Mouse (Mus musculus) hindbrain, embryonic 13.5 days (tissue): ENCODE data around the gene Tbxas1. TPM values are rescaled to one million over a fixed set of nuclear protein-coding genes. Genes with fewer than 3 reads are reported as not detected.

Experiments
- ATAC-seq: fragments of 200-750 bp; cut with Nextera tagmentation; 2 replicates; pipeline ENCODE4 v1.8.0; 2017; ENCODE audit warnings: moderate TSS enrichment; ENCODE audit not compliant: low FRiP score
- H3K27ac ChIP-seq: fragments of 300-500 bp; sonication (generic); 2 replicates; pipeline ENCODE4 v1.5.1; 2015; ENCODE audit warnings: inconsistent platforms, mild to moderate bottlenecking, moderate library complexity
- H3K27me3 ChIP-seq: fragments of 300-500 bp; sonication (generic); 2 replicates; pipeline ENCODE4 v1.6.1; 2015; ENCODE audit warnings: mild to moderate bottlenecking, inconsistent platforms
- H3K36me3 ChIP-seq: fragments of 300-500 bp; sonication (generic); 2 replicates; pipeline ENCODE4 v1.6.1; 2015; ENCODE audit warnings: mild to moderate bottlenecking, inconsistent platforms
- H3K4me1 ChIP-seq: fragments of 300-500 bp; sonication (generic); replicated peaks from 2 replicates; pipeline ENCODE4 v1.6.1; 2015; ENCODE audit warnings: inconsistent platforms
- H3K4me2 ChIP-seq: fragments of 300-500 bp; sonication (generic); 2 replicates; pipeline ENCODE4 v1.6.1; 2015; ENCODE audit warnings: inconsistent platforms, mild to moderate bottlenecking, moderate library complexity
- H3K4me3 ChIP-seq: fragments of 300-500 bp; sonication (generic); 2 replicates; pipeline ENCODE4 v1.5.1; 2015; ENCODE audit warnings: mild to moderate bottlenecking, inconsistent platforms
- H3K9ac ChIP-seq: fragments of 300-500 bp; sonication (generic); 2 replicates; pipeline ENCODE4 v1.6.1; 2015; ENCODE audit warnings: mild to moderate bottlenecking, inconsistent platforms
- H3K9me3 ChIP-seq: fragments of 300-500 bp; sonication (generic); 2 replicates; pipeline ENCODE4 v1.6.1; 2016; ENCODE audit warnings: inconsistent platforms
- WGBS: fragments of 180-500 bp; shearing (Covaris S2); methylation state at CpG from one replicate; pipeline ENCODE4 v1.1.7; 2015; 5-methylcytosine and 5-hydroxymethylcytosine counted together
- polyA plus RNA-seq: library from polyadenylated mRNA; unstranded; fragments of >200 nt; fragmentation: Nextera tagmentation; extraction: Ambion mirVana; gene quantifications from 2 replicates; pipeline ENCODE4 v1.2.1, GENCODE M21; 2015

Tbxas1 gene
- polyA plus RNA-seq, 1 experiment from 2014 or later, result 2.7 TPM

GRCm38 (mm10) chr6:39003126-39003525, 127.9 kb downstream of the Tbxas1 start:
- 80% methylated on average over 7 of the region's 7 CpGs for WGBS
- Histone ChIP-seq H3K27me3 (no peaks in the 10 kb centered on the region), H3K4me1 (peaks cover 29% of the 10 kb centered on the region), H3K9me3 (no peaks in the 10 kb centered on the region), H3K36me3 (no peaks in the 10 kb centered on the region), H3K27ac (no peak overlapping the region), H3K9ac (no peak overlapping the region), H3K4me3 (no peak overlapping the region), H3K4me2 (no peak overlapping the region)
- no peak for ATAC-seq

DNA sequence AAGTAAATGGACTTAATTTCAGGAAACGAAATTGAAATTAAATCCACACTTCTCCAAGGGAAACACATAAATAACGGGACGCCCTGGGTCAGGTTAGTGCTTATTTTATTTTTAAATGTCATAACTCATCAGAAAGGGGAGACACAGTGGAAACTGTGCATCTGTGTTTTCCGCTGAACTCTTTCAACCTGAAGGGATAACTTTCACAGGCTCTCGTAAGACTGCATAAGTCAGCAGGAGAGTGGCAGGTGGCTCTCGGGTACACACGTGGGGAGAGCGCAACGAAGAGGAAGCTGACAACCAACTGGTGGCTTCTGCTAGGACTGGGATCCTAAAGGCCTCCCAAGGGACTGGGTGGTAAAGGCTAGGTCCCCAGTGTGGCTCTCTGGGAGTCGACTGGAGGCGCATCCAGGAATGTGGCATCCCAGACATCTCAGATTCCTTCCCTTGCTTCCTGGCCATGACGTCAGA, 128.8 kb downstream of the Tbxas1 start:
- no peaks in the 10 kb centered on the region for H3K9me3 ChIP-seq
- H3K27me3 ChIP-seq, result no peaks in the 10 kb centered on the region
- H3K4me3 ChIP-seq, result no peak overlapping the region
- no peak for ATAC-seq
- 88% methylated on average over 12 of the region's 12 CpGs for whole genome bisulfite sequencing
- no peak overlapping the region for H3K27ac ChIP-seq
- peaks cover 29% of the 10 kb centered on the region for H3K4me1 ChIP-seq
- no peak overlapping the region for H3K9ac ChIP-seq
- H3K36me3 ChIP-seq, result no peaks in the 10 kb centered on the region
- H3K4me2 ChIP-seq, result no peak overlapping the region

DNA sequence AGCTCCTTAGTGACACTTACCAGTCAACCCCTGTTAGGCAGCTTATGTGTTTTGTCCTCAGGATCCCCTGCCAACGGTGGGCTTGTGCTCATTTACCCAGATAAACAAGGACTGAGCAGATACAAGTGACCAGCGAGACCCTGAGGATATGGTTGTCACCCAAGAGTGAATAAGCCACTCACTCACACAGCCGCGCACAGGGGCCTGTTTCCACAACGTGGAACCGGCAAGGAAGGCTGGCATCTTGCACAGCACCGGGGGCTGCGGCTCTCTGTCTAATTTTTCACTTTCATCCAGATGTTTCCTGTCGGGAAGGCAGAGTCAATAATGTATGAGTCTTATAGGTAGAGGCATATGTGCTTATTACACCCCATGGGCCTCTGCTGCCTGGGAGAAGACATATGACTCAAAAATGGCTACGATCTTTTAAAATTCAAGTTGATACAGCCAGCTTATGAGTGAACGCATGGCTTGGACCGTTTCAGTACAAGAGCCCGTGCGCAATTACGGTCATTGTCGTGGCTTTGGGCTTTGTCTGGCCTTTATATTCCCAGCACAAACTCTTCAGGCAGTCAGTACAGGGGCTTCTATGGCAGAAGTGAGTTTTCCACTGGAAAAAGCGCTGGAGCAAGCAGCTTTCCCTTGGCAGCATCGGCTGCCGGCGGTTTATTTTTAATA, 130.2 kb downstream of the Tbxas1 start:
- no peaks in the 10 kb centered on the region for H3K27me3 ChIP-seq
- peak; percentile 62; the same call in 1 of the 2 replicates for ATAC-seq
- no peak overlapping the region for H3K9ac ChIP-seq
- H3K27ac ChIP-seq, result peak overlapping the region; percentile 80
- H3K36me3 ChIP-seq, result no peaks in the 10 kb centered on the region
- no peaks in the 10 kb centered on the region for H3K9me3 ChIP-seq
- no peak overlapping the region for H3K4me3 ChIP-seq
- H3K4me1 ChIP-seq, result peaks cover 29% of the 10 kb centered on the region
- peak overlapping the region; percentile 13; the same call in 1 of the 2 replicates for H3K4me2 ChIP-seq
- 64% methylated on average over 20 of the region's 20 CpGs for WGBS

- WGBS, result 32% methylated on average over 5 of the region's 5 CpGs
- no peak overlapping the region for H3K9ac ChIP-seq
- H3K27me3 ChIP-seq, result no peaks in the 10 kb centered on the region
- no peaks in the 10 kb centered on the region for H3K9me3 ChIP-seq
- H3K27ac ChIP-seq, result peak overlapping the region; percentile 80
- no peaks in the 10 kb centered on the region for H3K36me3 ChIP-seq
- peak overlapping the region; percentile 13; the same call in 1 of the 2 replicates for H3K4me2 ChIP-seq
- ATAC-seq, result peak; percentile 60
- peaks cover 29% of the 10 kb centered on the region for H3K4me1 ChIP-seq
- H3K4me3 ChIP-seq, result no peak overlapping the region
Observed at GRCm38 (mm10) chr6:39005945-39006572, 130.9 kb downstream of the Tbxas1 start.

DNA sequence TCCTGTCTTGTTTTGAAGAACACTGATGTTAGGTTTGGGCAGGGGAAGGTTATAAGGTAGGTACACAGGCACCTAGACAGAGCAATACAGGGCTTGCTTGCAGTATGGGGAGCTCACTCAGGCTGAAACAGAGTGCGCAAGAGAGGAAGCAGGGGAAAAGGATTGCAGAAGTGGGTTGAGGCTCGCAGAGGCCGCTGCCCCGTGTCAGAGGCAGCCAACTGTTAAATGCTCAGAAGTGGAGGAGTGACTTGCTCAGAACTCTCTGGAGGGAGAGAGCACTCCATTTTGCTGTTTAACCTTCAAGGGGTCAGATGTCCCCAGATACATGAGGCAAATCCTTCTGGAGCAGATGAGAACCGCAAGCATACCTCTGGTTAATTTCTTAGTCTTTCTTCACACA, 132.0 kb downstream of the Tbxas1 start:
- Histone ChIP-seq H3K4me2 (no peak overlapping the region), H3K4me3 (no peak overlapping the region), H3K36me3 (no peaks in the 10 kb centered on the region), H3K27ac (0 out of 2 replicates have a peak overlapping the region, but pooled peaks have one; percentile 64), H3K27me3 (no peaks in the 10 kb centered on the region), H3K9me3 (no peaks in the 10 kb centered on the region), H3K9ac (no peak overlapping the region), H3K4me1 (peaks cover 29% of the 10 kb centered on the region)
- 64% methylated on average over 5 of the region's 5 CpGs for WGBS
- no peak for ATAC-seq

DNA sequence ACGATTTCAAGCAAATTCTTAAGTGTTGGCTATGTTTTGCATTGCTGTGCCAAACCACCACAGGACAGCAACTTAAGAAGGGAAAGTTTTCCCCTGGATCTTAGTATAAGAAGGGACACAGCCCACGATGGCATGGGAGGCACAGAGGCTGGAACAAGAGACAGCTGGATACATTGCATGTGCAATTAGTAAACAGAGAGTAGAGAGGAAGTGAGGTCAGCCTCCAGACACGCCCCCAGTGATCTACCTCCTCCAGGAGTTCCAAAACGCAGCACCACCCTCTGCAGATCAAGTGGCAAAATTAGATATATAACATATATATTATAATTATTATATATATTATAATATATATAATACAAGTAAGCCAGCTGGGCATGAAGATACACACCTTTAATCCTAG, 132.9 kb downstream of the Tbxas1 start:
- H3K27me3 ChIP-seq, result no peaks in the 10 kb centered on the region
- H3K4me1 ChIP-seq, result peaks cover 29% of the 10 kb centered on the region
- WGBS, result 81% methylated on average over 4 of the region's 4 CpGs
- H3K4me2 ChIP-seq, result no peak overlapping the region
- no peak overlapping the region for H3K27ac ChIP-seq
- H3K4me3 ChIP-seq, result no peak overlapping the region
- H3K9ac ChIP-seq, result no peak overlapping the region
- ATAC-seq, result no peak
- H3K36me3 ChIP-seq, result no peaks in the 10 kb centered on the region
- no peaks in the 10 kb centered on the region; the same call in 1 of the 2 replicates for H3K9me3 ChIP-seq

DNA sequence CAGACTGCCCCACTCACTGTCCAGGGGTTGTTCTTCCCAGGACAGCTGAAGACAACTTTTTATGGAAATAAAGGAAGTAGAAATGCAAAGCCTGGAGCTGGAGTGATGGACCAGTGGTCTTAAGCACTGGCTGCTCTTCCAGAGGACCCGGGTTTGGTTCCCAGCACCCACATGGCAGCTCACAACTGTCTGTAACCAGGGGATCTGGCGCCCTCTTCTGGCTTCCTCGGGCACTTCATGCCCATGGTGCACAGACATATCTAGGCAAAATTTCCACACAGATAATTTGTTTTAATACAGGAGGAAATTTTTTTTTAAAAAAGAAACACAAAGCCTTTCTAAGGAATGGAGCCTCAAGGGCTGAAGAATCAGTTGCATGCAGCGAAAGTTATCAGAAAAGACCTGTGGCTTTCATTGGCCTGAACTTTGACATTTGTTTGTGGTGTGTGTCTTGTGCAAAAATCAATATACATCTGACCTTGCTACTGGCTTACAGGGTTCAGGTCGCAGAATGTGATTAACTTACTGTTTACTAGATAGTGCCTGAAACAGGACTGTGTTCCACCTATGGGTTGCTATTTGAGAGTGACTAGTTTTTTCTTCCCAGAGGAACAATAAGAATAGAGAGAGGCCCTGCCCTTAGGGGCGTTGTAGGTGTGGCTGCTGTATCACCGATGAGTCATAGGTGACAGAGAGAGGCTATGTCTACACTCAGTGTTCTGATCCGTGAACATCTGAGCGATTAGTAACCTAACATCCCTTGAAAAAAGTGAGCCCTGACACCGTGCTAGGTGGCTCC, 138.0 kb downstream of the Tbxas1 start:
- H3K36me3 ChIP-seq, result no peaks in the 10 kb centered on the region
- WGBS, result 87% methylated on average over 10 of the region's 10 CpGs
- no peak overlapping the region for H3K9ac ChIP-seq
- H3K27ac ChIP-seq, result no peak overlapping the region
- H3K4me2 ChIP-seq, result no peak overlapping the region
- no peaks in the 10 kb centered on the region; the same call in 1 of the 2 replicates for H3K9me3 ChIP-seq
- ATAC-seq, result no peak
- H3K27me3 ChIP-seq, result no peaks in the 10 kb centered on the region
- H3K4me3 ChIP-seq, result no peak overlapping the region
- H3K4me1 ChIP-seq, result no peaks in the 10 kb centered on the region

DNA sequence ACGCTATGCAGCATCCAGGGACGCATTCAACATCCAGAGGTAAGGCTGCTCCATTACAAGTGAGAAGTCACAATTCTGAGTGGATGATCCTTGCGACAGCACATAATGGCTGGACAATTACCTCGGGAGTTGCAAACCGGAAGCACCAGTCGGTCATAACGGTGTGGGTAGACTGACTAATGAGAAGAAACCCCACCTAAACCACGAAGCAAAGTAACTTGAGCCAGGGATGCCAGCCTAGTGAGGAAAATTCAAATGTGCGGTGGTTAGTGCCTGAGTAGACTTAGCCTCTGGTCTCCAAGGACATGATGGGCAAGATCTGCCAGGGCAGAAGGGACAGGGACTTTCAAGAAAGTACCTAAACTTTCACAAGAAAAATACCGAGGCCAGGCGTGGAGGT, 142.7 kb downstream of the Tbxas1 start:
- no peak for ATAC-seq
- Histone ChIP-seq H3K9ac (no peak overlapping the region), H3K4me3 (no peak overlapping the region), H3K4me1 (peaks cover 2% of the 10 kb centered on the region; the same call in 1 of the 2 replicates), H3K9me3 (no peaks in the 10 kb centered on the region; the same call in 1 of the 2 replicates), H3K36me3 (no peaks in the 10 kb centered on the region), H3K4me2 (no peak overlapping the region), H3K27ac (no peak overlapping the region), H3K27me3 (no peaks in the 10 kb centered on the region)
- 87% methylated on average over 11 of the region's 11 CpGs for WGBS

DNA sequence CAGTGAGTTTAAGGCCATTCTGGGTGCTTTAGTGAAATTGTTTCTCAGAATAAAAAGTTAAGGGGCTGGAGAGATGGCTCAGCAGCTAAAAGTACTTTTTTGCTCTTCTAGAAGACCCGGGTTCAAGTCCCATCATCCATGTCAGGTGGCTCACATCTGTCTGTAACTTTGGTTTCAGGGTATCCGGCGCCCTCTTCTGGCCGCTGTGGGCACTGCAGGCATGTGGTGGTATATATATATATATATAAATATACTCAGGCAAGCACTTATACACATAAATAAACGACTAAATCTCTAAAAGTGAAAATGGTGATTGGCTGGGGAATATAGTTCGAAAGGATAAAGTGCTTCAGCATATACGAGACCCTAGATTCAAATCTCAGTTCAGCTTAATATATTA, 143.6 kb downstream of the Tbxas1 start:
- no peak overlapping the region for H3K4me2 ChIP-seq
- H3K9me3 ChIP-seq, result no peaks in the 10 kb centered on the region
- H3K27me3 ChIP-seq, result no peaks in the 10 kb centered on the region
- ATAC-seq, result no peak
- 77% methylated on average over 7 of the region's 7 CpGs for WGBS
- H3K36me3 ChIP-seq, result no peaks in the 10 kb centered on the region
- no peak overlapping the region for H3K4me3 ChIP-seq
- H3K4me1 ChIP-seq, result peaks cover 5% of the 10 kb centered on the region; the same call in 1 of the 2 replicates
- no peak overlapping the region for H3K27ac ChIP-seq
- H3K9ac ChIP-seq, result no peak overlapping the region

- Histone ChIP-seq H3K4me2 (no peak overlapping the region), H3K4me3 (no peak overlapping the region), H3K9ac (no peak overlapping the region), H3K4me1 (peaks cover 5% of the 10 kb centered on the region; the same call in 1 of the 2 replicates), H3K36me3 (no peaks in the 10 kb centered on the region), H3K27me3 (no peaks in the 10 kb centered on the region), H3K9me3 (no peaks in the 10 kb centered on the region), H3K27ac (no peak overlapping the region)
- 86% methylated on average over 5 of the region's 5 CpGs for WGBS
- no peak for ATAC-seq
Observed at GRCm38 (mm10) chr6:39019219-39019618, 144.0 kb downstream of the Tbxas1 start.

GRCm38 (mm10) chr6:39021909-39022308, 146.7 kb downstream of the Tbxas1 start:
- WGBS, result 88% methylated on average over 1 of the region's 1 CpGs
- H3K4me1 ChIP-seq, result peaks cover 5% of the 10 kb centered on the region; the same call in 1 of the 2 replicates
- no peaks in the 10 kb centered on the region for H3K36me3 ChIP-seq
- H3K9me3 ChIP-seq, result no peaks in the 10 kb centered on the region
- no peak for ATAC-seq
- no peak overlapping the region for H3K9ac ChIP-seq
- no peaks in the 10 kb centered on the region for H3K27me3 ChIP-seq
- no peak overlapping the region for H3K4me2 ChIP-seq
- H3K4me3 ChIP-seq, result no peak overlapping the region
- 0 out of 2 replicates have a peak overlapping the region, but pooled peaks have one; percentile 24 for H3K27ac ChIP-seq
